9 mouse cellular contexts compared by ENCODE assay signal in genomic region chr9:54950162-54950561, GRCm38 (mm10). TPM values are rescaled to one million over a fixed set of nuclear protein-coding genes. Genes with fewer than 3 reads are reported as not detected.
DNase-seq lines count a peak whose midpoint lies in the region; ATAC-seq and TF ChIP-seq lines count a peak whose summit lies in the region.
"Not testable (repeated sequence)": the region's sequence is repeated elsewhere in the genome, so short reads cannot be mapped to it uniquely, and the experiment has no call there.
"Had no signal": no experiment of that assay in that cellular context is flagged by ENCODE, and none has a peak within 500 bp of the region (broad histone marks: within the 10 kb centered on the region; RNA-seq: fewer than 3 reads in every experiment).

No protein-coding gene starts in this region.

- H3K27me3 ChIP-seq in erythroblast, embryonic 14.5 days (ENCODE audit: control insufficient read depth); heart, embryonic 13.5 days (replicated peaks); intestine, embryonic 15.5 days (replicated peaks); limb, embryonic 14.5 days (ENCODE audit: control insufficient read depth, insufficient read depth, low read length); lung, postnatal 0 days (replicated peaks; ENCODE audit: insufficient read depth, low read length); neural tube, embryonic 13.5 days: not testable (repeated sequence)

- peak overlapping the region; percentile 93 for H3K27ac ChIP-seq in heart, embryonic 13.5 days (replicated peaks)
- peak overlapping the region; percentile 94; the same call in 1 of the 2 replicates for H3K27ac ChIP-seq in intestine, embryonic 15.5 days
- H3K27ac ChIP-seq in limb, embryonic 14.5 days (replicated peaks; ENCODE audit: low read depth, low read length), result peak overlapping the region; percentile 89
- peak overlapping the region; percentile 58; the same call in 1 of the 2 replicates for H3K27ac ChIP-seq in lung, postnatal 0 days (ENCODE audit: low read length)
- peak overlapping the region; percentile 96 for H3K27ac ChIP-seq in neural tube, embryonic 13.5 days (replicated peaks)

- not testable (repeated sequence) for TF ChIP-seq POLR2A in limb, embryonic 14.5 days (IDR thresholded peaks at IDR 0.05; ENCODE audit: borderline replicate concordance, extremely low read depth, insufficient read depth, insufficient read length)

- not testable (repeated sequence) for ATAC-seq in heart, embryonic 13.5 days (ENCODE audit: extremely low read depth, insufficient number of reproducible peaks, low FRiP score, low TSS enrichment); lung, postnatal 0 days
- peak; percentile 46; the same call in 1 of the 2 replicates for ATAC-seq in intestine, embryonic 15.5 days
- peak; percentile 24; the same call in 1 of the 2 replicates for ATAC-seq in limb, embryonic 14.5 days (ENCODE audit: low FRiP score, low read depth)
- peak; percentile 38; the same call in 1 of the 2 replicates for ATAC-seq in neural tube, embryonic 13.5 days (ENCODE audit: low read depth)

- H3K36me3 ChIP-seq in erythroblast, embryonic 14.5 days (ENCODE audit: control insufficient read depth), result peaks cover 33% of the 10 kb centered on the region
- H3K36me3 ChIP-seq in heart, embryonic 13.5 days, result peaks cover 33% of the 10 kb centered on the region
- H3K36me3 ChIP-seq in intestine, embryonic 15.5 days; lung, postnatal 0 days (ENCODE audit: insufficient read depth, low read length): not testable (repeated sequence)
- H3K36me3 ChIP-seq in limb, embryonic 14.5 days (ENCODE audit: control insufficient read depth, insufficient read depth, low read length), result peaks cover 35% of the 10 kb centered on the region
- H3K36me3 ChIP-seq in neural tube, embryonic 13.5 days, result peaks cover 30% of the 10 kb centered on the region

- peak; percentile 5 for DNase-seq in adrenal gland, adult 2 months
- not testable (repeated sequence) for DNase-seq in limb, embryonic 14.5 days (ENCODE audit: low spot score); lung, postnatal 0 days (ENCODE audit: low spot score)

- WGBS in heart, embryonic 13.5 days, result 40% methylated on average over 8 of the region's 8 CpGs
- WGBS in intestine, embryonic 15.5 days, result 41% methylated on average over 8 of the region's 8 CpGs
- 49% methylated on average over 8 of the region's 8 CpGs for WGBS in limb, embryonic 14.5 days
- whole genome bisulfite sequencing in lung, postnatal 0 days, result 52% methylated on average over 8 of the region's 8 CpGs
- 51% methylated on average over 8 of the region's 8 CpGs for WGBS in neural tube, embryonic 13.5 days

- H3K4me2 ChIP-seq in heart, embryonic 13.5 days, result peak overlapping the region; percentile 88
- H3K4me2 ChIP-seq in intestine, embryonic 15.5 days (replicated peaks), result peak overlapping the region; percentile 59
- H3K4me2 ChIP-seq in limb, embryonic 14.5 days (replicated peaks; ENCODE audit: low read depth, low read length, severe bottlenecking), result peak overlapping the region; percentile 71
- H3K4me2 ChIP-seq in lung, postnatal 0 days (replicated peaks; ENCODE audit: low read depth, low read length), result peak overlapping the region; percentile 74
- H3K4me2 ChIP-seq in neural tube, embryonic 13.5 days, result peak overlapping the region; percentile 80

- H3K9ac ChIP-seq in heart, embryonic 13.5 days, result peak overlapping the region; percentile 77
- H3K9ac ChIP-seq in intestine, embryonic 15.5 days, result peak overlapping the region; percentile 36
- H3K9ac ChIP-seq in limb, embryonic 14.5 days (ENCODE audit: low read depth, low read length, severe bottlenecking), result peak overlapping the region; percentile 42; the same call in 1 of the 2 replicates
- H3K9ac ChIP-seq in lung, postnatal 0 days (replicated peaks; ENCODE audit: low read depth), result peak overlapping the region; percentile 19; the same call in 1 of the 2 replicates
- peak overlapping the region; percentile 90 for H3K9ac ChIP-seq in neural tube, embryonic 13.5 days

- peaks cover 27% of the 10 kb centered on the region for H3K4me1 ChIP-seq in erythroblast, embryonic 14.5 days (ENCODE audit: control insufficient read depth)
- peaks cover 23% of the 10 kb centered on the region for H3K4me1 ChIP-seq in heart, embryonic 13.5 days
- not testable (repeated sequence) for H3K4me1 ChIP-seq in intestine, embryonic 15.5 days (replicated peaks); lung, postnatal 0 days (ENCODE audit: insufficient read depth, low read depth, low read length)
- H3K4me1 ChIP-seq in limb, embryonic 14.5 days (ENCODE audit: control insufficient read depth, insufficient read depth, low read length), result peaks cover 11% of the 10 kb centered on the region; the same call in 1 of the 2 replicates
- peaks cover 27% of the 10 kb centered on the region for H3K4me1 ChIP-seq in neural tube, embryonic 13.5 days (replicated peaks)

- not testable (repeated sequence) for TF ChIP-seq EP300 in lung, postnatal 0 days (IDR thresholded peaks at IDR 0.05)

- not testable (repeated sequence) for TF ChIP-seq CTCF in lung, postnatal 0 days (IDR thresholded peaks at IDR 0.05)

- H3K4me3 ChIP-seq in erythroblast, embryonic 14.5 days (replicated peaks), result peak overlapping the region; percentile 86
- peak overlapping the region; percentile 92 for H3K4me3 ChIP-seq in heart, embryonic 13.5 days
- peak overlapping the region; percentile 89 for H3K4me3 ChIP-seq in intestine, embryonic 15.5 days (replicated peaks)
- H3K4me3 ChIP-seq in limb, embryonic 14.5 days (replicated peaks; ENCODE audit: low read length), result peak overlapping the region; percentile 93
- H3K4me3 ChIP-seq in lung, postnatal 0 days (ENCODE audit: low read depth, low read length), result peak overlapping the region; percentile 90
- peak overlapping the region; percentile 83 for H3K4me3 ChIP-seq in neural tube, embryonic 13.5 days

- H3K9me3 ChIP-seq in erythroblast, embryonic 14.5 days (ENCODE audit: control insufficient read depth, low read length); heart, embryonic 13.5 days; intestine, embryonic 15.5 days; limb, embryonic 14.5 days (ENCODE audit: control insufficient read depth, low read length); lung, postnatal 0 days (ENCODE audit: low read length); neural tube, embryonic 13.5 days: not testable (repeated sequence)

RNA-seq across cellular contexts. Expression of gene Psma4, which starts 0.4 kb away (rescaled TPM):
- total RNA-seq in adrenal gland, adult 2 months (2021), result 100 to 1,000 TPM; 167 to 183 TPM
- 12.8 and 15.1 TPM in 2 replicates for polyA plus RNA-seq in adrenal gland, adult 2 months (2012; rRNA removed)
- 0.87 and 1.2 TPM in 2 replicates for polyA plus RNA-seq in erythroblast, embryonic 14.5 days (2012)
- polyA plus RNA-seq in heart, embryonic 13.5 days (2015; fragmentation: Nextera tagmentation; extraction: Ambion mirVana), result 224 and 249 TPM in 2 replicates
- polyA plus RNA-seq in intestine, embryonic 15.5 days (2015; fragmentation: Nextera tagmentation; extraction: Ambion mirVana), result 305 TPM in 2 replicates
- 198 and 221 TPM in 2 replicates for polyA plus RNA-seq in limb, embryonic 14.5 days (2012; rRNA removed)
- 296 and 297 TPM in 2 replicates for polyA plus RNA-seq in limb, embryonic 14.5 days (2014; fragmentation: Nextera tagmentation; extraction: Ambion mirVana)
- polyA plus RNA-seq in lung, postnatal 0 days (2015; fragmentation: Nextera tagmentation; extraction: Ambion mirVana), result 176 and 181 TPM in 2 replicates
- polyA plus RNA-seq in neural tube, embryonic 13.5 days (2015; fragmentation: Nextera tagmentation; extraction: Ambion mirVana), result 316 and 329 TPM in 2 replicates

RNA-seq across cellular contexts. Expression of gene AY074887, which starts 0.6 kb away (rescaled TPM):
- not detected for total RNA-seq in adrenal gland, adult 2 months (2021)
- polyA plus RNA-seq in adrenal gland, adult 2 months (2012; rRNA removed), result not detected in 2 replicates
- polyA plus RNA-seq in erythroblast, embryonic 14.5 days (2012), result not detected in 2 replicates
- 0.59 and 0.94 TPM in 2 replicates for polyA plus RNA-seq in heart, embryonic 13.5 days (2015; fragmentation: Nextera tagmentation; extraction: Ambion mirVana)
- polyA plus RNA-seq in intestine, embryonic 15.5 days (2015; fragmentation: Nextera tagmentation; extraction: Ambion mirVana), result 0.68 and 1.0 TPM in 2 replicates
- 0.20 TPM in 1 of 2 replicates, not detected in the other for polyA plus RNA-seq in limb, embryonic 14.5 days (2012; rRNA removed)
- polyA plus RNA-seq in limb, embryonic 14.5 days (2014; fragmentation: Nextera tagmentation; extraction: Ambion mirVana), result 0.43 and 1.2 TPM in 2 replicates
- 0.74 and 0.75 TPM in 2 replicates for polyA plus RNA-seq in lung, postnatal 0 days (2015; fragmentation: Nextera tagmentation; extraction: Ambion mirVana)
- polyA plus RNA-seq in neural tube, embryonic 13.5 days (2015; fragmentation: Nextera tagmentation; extraction: Ambion mirVana), result 0.35 and 1.4 TPM in 2 replicates
- polyA plus RNA-seq: activated CD4-positive, CD25-positive, alpha-beta regulatory T cell, adult 4 months; frontal cortex, adult 2 months had no signal

RNA-seq across cellular contexts. Expression of gene Chrna5, which starts 30.5 kb away (rescaled TPM):
- 1 to 10 TPM in 1 of 2 experiments, under 1 TPM in 1; 0.63 to 1.2 TPM for total RNA-seq in adrenal gland, adult 2 months (2021)
- 0.09 and 0.12 TPM in 2 replicates for polyA plus RNA-seq in adrenal gland, adult 2 months (2012; rRNA removed)
- not detected in 2 replicates for polyA plus RNA-seq in erythroblast, embryonic 14.5 days (2012)
- 0.14 and 0.51 TPM in 2 replicates for polyA plus RNA-seq in heart, embryonic 13.5 days (2015; fragmentation: Nextera tagmentation; extraction: Ambion mirVana)
- 2.8 and 3.1 TPM in 2 replicates for polyA plus RNA-seq in intestine, embryonic 15.5 days (2015; fragmentation: Nextera tagmentation; extraction: Ambion mirVana)
- 1.5 and 2.1 TPM in 2 replicates for polyA plus RNA-seq in limb, embryonic 14.5 days (2012; rRNA removed)
- polyA plus RNA-seq in limb, embryonic 14.5 days (2014; fragmentation: Nextera tagmentation; extraction: Ambion mirVana), result 1.4 and 2.6 TPM in 2 replicates
- polyA plus RNA-seq in lung, postnatal 0 days (2015; fragmentation: Nextera tagmentation; extraction: Ambion mirVana), result 0.05 TPM in 1 of 2 replicates, not detected in the other
- polyA plus RNA-seq in neural tube, embryonic 13.5 days (2015; fragmentation: Nextera tagmentation; extraction: Ambion mirVana), result 5.2 and 5.8 TPM in 2 replicates
- polyA plus RNA-seq: activated CD4-positive, CD25-positive, alpha-beta regulatory T cell, adult 4 months had no signal

RNA-seq across cellular contexts. Expression of gene Hykk, which starts 33.1 kb away (rescaled TPM):
- total RNA-seq in adrenal gland, adult 2 months (2021), result 1 to 10 TPM; 1.5 to 2.5 TPM
- 0.50 and 0.61 TPM in 2 replicates for polyA plus RNA-seq in adrenal gland, adult 2 months (2012; rRNA removed)
- 0.01 TPM in 1 of 2 replicates, not detected in the other for polyA plus RNA-seq in erythroblast, embryonic 14.5 days (2012)
- 2.1 and 2.5 TPM in 2 replicates for polyA plus RNA-seq in heart, embryonic 13.5 days (2015; fragmentation: Nextera tagmentation; extraction: Ambion mirVana)
- 2.4 and 2.6 TPM in 2 replicates for polyA plus RNA-seq in intestine, embryonic 15.5 days (2015; fragmentation: Nextera tagmentation; extraction: Ambion mirVana)
- 4.3 and 4.5 TPM in 2 replicates for polyA plus RNA-seq in limb, embryonic 14.5 days (2012; rRNA removed)
- 5.9 TPM in 2 replicates for polyA plus RNA-seq in limb, embryonic 14.5 days (2014; fragmentation: Nextera tagmentation; extraction: Ambion mirVana)
- 3.1 and 3.7 TPM in 2 replicates for polyA plus RNA-seq in lung, postnatal 0 days (2015; fragmentation: Nextera tagmentation; extraction: Ambion mirVana)
- 2.7 and 3.3 TPM in 2 replicates for polyA plus RNA-seq in neural tube, embryonic 13.5 days (2015; fragmentation: Nextera tagmentation; extraction: Ambion mirVana)

Comparison
In these comparisons a context has a peak if more than half of its experiments do, and no peak if none do; other contexts are left out.
1. H3K9ac ChIP-seq: peak in every context shown above with its lines; median percentile 90 in neural tube, embryonic 13.5 days; 77 in heart, embryonic 13.5 days; 42 in limb, embryonic 14.5 days; 36 in intestine, embryonic 15.5 days; 19 in lung, postnatal 0 days.
2. RNA of gene Psma4, which starts 0.4 kb away (polyA plus RNA-seq): 316 to 329 TPM in neural tube, embryonic 13.5 days, 305 TPM in intestine, embryonic 15.5 days, 198 to 297 TPM in limb, embryonic 14.5 days, 224 to 249 TPM in heart, embryonic 13.5 days and 176 to 181 TPM in lung, postnatal 0 days; 12.8 to 15.1 TPM in adrenal gland, adult 2 months and 0.87 to 1.2 TPM in erythroblast, embryonic 14.5 days; every median in the first group is over 10 times any median in the second.
3. Peak in every context shown above with its lines, with median percentiles within 50 percentile points of each other: H3K4me3 ChIP-seq, H3K27ac ChIP-seq and H3K4me2 ChIP-seq.